Comparison of ENCODE assay signal across 10 mouse cellular contexts in genomic region chr1:120099483-120099882, GRCm38 (mm10). TPM values are rescaled to one million over a fixed set of nuclear protein-coding genes. Genes with fewer than 3 reads are reported as not detected.
A peak's percentile ranks its signal among the peaks of the same experiment; 100 is the strongest.
DNase-seq lines count a peak whose midpoint lies in the region; ATAC-seq and TF ChIP-seq lines count a peak whose summit lies in the region.
"Had no signal": no experiment of that assay in that cellular context is flagged by ENCODE, and none has a peak within 500 bp of the region (broad histone marks: within the 10 kb centered on the region; RNA-seq: fewer than 3 reads in every experiment).

No protein-coding gene starts in this region.

- 60% methylated on average over 6 of the region's 6 CpGs for WGBS in intestine, embryonic 15.5 days
- 64% methylated on average over 6 of the region's 6 CpGs for WGBS in intestine, postnatal 0 days
- 67% methylated on average over 6 of the region's 6 CpGs for WGBS in hindbrain, embryonic 13.5 days

- CTCF ChIA-PET in Patski (lab: Charles Lee) = interaction anchor here (0.7 to 2.2 kb wide), 3 partner anchors 36 to 67 kb away, joined by 3 to 11 read pairs (median 3); no protein-coding TSS in a partner anchor

- no peaks in the 10 kb centered on the region for H3K27me3 ChIP-seq in intestine, embryonic 15.5 days (replicated peaks)
- no peaks in the 10 kb centered on the region for H3K27me3 ChIP-seq in intestine, postnatal 0 days (replicated peaks; ENCODE audit: control insufficient read depth, insufficient read depth, low read length)
- H3K27me3 ChIP-seq in Patski = no peaks in the 10 kb centered on the region
- H3K27me3 ChIP-seq in hindbrain, embryonic 13.5 days = no peaks in the 10 kb centered on the region

- H3K9me3 ChIP-seq in intestine, embryonic 15.5 days = no peaks in the 10 kb centered on the region
- no peaks in the 10 kb centered on the region for H3K9me3 ChIP-seq in intestine, postnatal 0 days (ENCODE audit: control insufficient read depth)
- H3K9me3 ChIP-seq in hindbrain, embryonic 13.5 days = no peaks in the 10 kb centered on the region
- H3K9me3 ChIP-seq: G1E had no signal

- DNase-seq in 3134 (ENCODE audit: extremely low read depth, insufficient read length, low spot score) (peak; percentile 72), Patski (ENCODE audit: low read depth, low spot score) (peak; percentile 69)
- peak; percentile 50 for DNase-seq in lung, postnatal 10 days
- no peak for DNase-seq in layer of hippocampus, adult 8-10 months (ENCODE audit: low spot score in 2 of 2)
- DNase-seq: cerebellum, adult 11-12 months had no signal

- H3K36me3 ChIP-seq in intestine, embryonic 15.5 days = no peaks in the 10 kb centered on the region
- no peaks in the 10 kb centered on the region for H3K36me3 ChIP-seq in intestine, postnatal 0 days (ENCODE audit: control insufficient read depth, insufficient read depth)
- no peaks in the 10 kb centered on the region for H3K36me3 ChIP-seq in hindbrain, embryonic 13.5 days
- H3K36me3 ChIP-seq: G1E had no signal

- in situ Hi-C loops in Patski (cut with MboI; ENCODE audit: low pct_unique_long_range_greater_than_20kb) = loop anchor here (5.0 to 10.0 kb wide), 3 partner anchors 48 to 455 kb away; partner anchors contain the start of gene Tmem177

- H3K27ac ChIP-seq in intestine, embryonic 15.5 days = no peak overlapping the region
- H3K27ac ChIP-seq in intestine, postnatal 0 days (ENCODE audit: low read depth, low read length) = no peak overlapping the region
- no peak overlapping the region for H3K27ac ChIP-seq in hindbrain, embryonic 13.5 days

- ATAC-seq in intestine, embryonic 15.5 days = peak; percentile 22; the same call in 1 of the 2 replicates
- no peak for ATAC-seq in intestine, postnatal 0 days
- ATAC-seq in Patski = peak; percentile 92
- ATAC-seq in erythroblast, adult 5-6 weeks (replicated peaks; ENCODE audit: low FRiP score, poor library complexity, severe bottlenecking) = no peak
- no peak for ATAC-seq in hindbrain, embryonic 13.5 days (ENCODE audit: low FRiP score)

- H3K9ac ChIP-seq in intestine, embryonic 15.5 days = no peak overlapping the region
- no peak overlapping the region for H3K9ac ChIP-seq in intestine, postnatal 0 days (ENCODE audit: low read depth, low read length)
- no peak overlapping the region for H3K9ac ChIP-seq in hindbrain, embryonic 13.5 days

- H3K4me3 ChIP-seq in intestine, embryonic 15.5 days (replicated peaks) = no peak overlapping the region
- H3K4me3 ChIP-seq in intestine, postnatal 0 days (ENCODE audit: low read depth, low read length) = no peak overlapping the region
- no peak overlapping the region for H3K4me3 ChIP-seq in hindbrain, embryonic 13.5 days

- no peak overlapping the region for H3K4me2 ChIP-seq in intestine, embryonic 15.5 days (replicated peaks)
- H3K4me2 ChIP-seq in intestine, postnatal 0 days (replicated peaks; ENCODE audit: low read depth) = no peak overlapping the region
- no peak overlapping the region for H3K4me2 ChIP-seq in hindbrain, embryonic 13.5 days

- no peak for TF ChIP-seq CTCF in intestine, postnatal 0 days (IDR thresholded peaks at IDR 0.05; ENCODE audit: low read depth)
- TF ChIP-seq CTCF in Patski (IDR thresholded peaks at IDR 0.05) = no peak

- POLR2A ChIA-PET in Patski (lab: Charles Lee) = no interaction called here

- no peaks in the 10 kb centered on the region for H3K4me1 ChIP-seq in intestine, embryonic 15.5 days (replicated peaks)
- H3K4me1 ChIP-seq in intestine, postnatal 0 days (replicated peaks; ENCODE audit: control insufficient read depth, insufficient read depth, low read length) = 0 out of 2 replicates have a peak, but pooled peaks cover 2% of the 10 kb centered on the region
- no peaks in the 10 kb centered on the region for H3K4me1 ChIP-seq in hindbrain, embryonic 13.5 days (replicated peaks)

RNA-seq across cellular contexts. Expression of gene Dbi, which starts 21.4 kb away (rescaled TPM):
- 1,422 and 1,510 TPM in 2 replicates for polyA plus RNA-seq in intestine, embryonic 15.5 days (2015; fragmentation: Nextera tagmentation; extraction: Ambion mirVana)
- polyA plus RNA-seq in intestine, postnatal 0 days (2015; fragmentation: Nextera tagmentation; extraction: Ambion mirVana) = 3,066 and 3,164 TPM in 2 replicates
- polyA plus RNA-seq in Patski (2021) = 680 TPM
- total RNA-seq in erythroblast, adult 5-6 weeks (2015; ENCODE audit: low replicate concordance) = 59.9 and 82.1 TPM in 2 replicates
- 73.0 and 77.2 TPM in 2 replicates for total RNA-seq in erythroblast, adult 5-6 weeks (2017; ENCODE audit: low replicate concordance)
- 1,104 and 1,361 TPM in 2 replicates for polyA plus RNA-seq in hindbrain, embryonic 13.5 days (2015; fragmentation: Nextera tagmentation; extraction: Ambion mirVana)
- 100 to 1,000 TPM; 269 to 515 (median 389) TPM for total RNA-seq in layer of hippocampus, adult 8-10 months (2022)

RNA-seq across cellular contexts. Expression of gene 3110009E18Rik, which starts 21.5 kb away (rescaled TPM):
- 15.6 and 18.4 TPM in 2 replicates for polyA plus RNA-seq in intestine, embryonic 15.5 days (2015; fragmentation: Nextera tagmentation; extraction: Ambion mirVana)
- polyA plus RNA-seq in intestine, postnatal 0 days (2015; fragmentation: Nextera tagmentation; extraction: Ambion mirVana) = 8.2 and 8.7 TPM in 2 replicates
- polyA plus RNA-seq in Patski (2021) = 10.6 TPM
- 6.5 and 8.2 TPM in 2 replicates for total RNA-seq in erythroblast, adult 5-6 weeks (2015; ENCODE audit: low replicate concordance)
- total RNA-seq in erythroblast, adult 5-6 weeks (2017; ENCODE audit: low replicate concordance) = not detected in 2 replicates
- polyA plus RNA-seq in hindbrain, embryonic 13.5 days (2015; fragmentation: Nextera tagmentation; extraction: Ambion mirVana) = 20.1 and 21.6 TPM in 2 replicates
- 1 to 10 TPM; 6.2 to 8.1 (median 7.4) TPM for total RNA-seq in layer of hippocampus, adult 8-10 months (2022)

RNA-seq across cellular contexts. Expression of gene Tmem37, which starts 25.6 kb away (rescaled TPM):
- polyA plus RNA-seq in intestine, embryonic 15.5 days (2015; fragmentation: Nextera tagmentation; extraction: Ambion mirVana) = 51.3 and 66.1 TPM in 2 replicates
- 593 and 673 TPM in 2 replicates for polyA plus RNA-seq in intestine, postnatal 0 days (2015; fragmentation: Nextera tagmentation; extraction: Ambion mirVana)
- 59.6 TPM for polyA plus RNA-seq in Patski (2021)
- total RNA-seq in erythroblast, adult 5-6 weeks (2015; ENCODE audit: low replicate concordance) = 1.5 TPM in 1 of 2 replicates, not detected in the other
- not detected in 2 replicates for total RNA-seq in erythroblast, adult 5-6 weeks (2017; ENCODE audit: low replicate concordance)
- polyA plus RNA-seq in hindbrain, embryonic 13.5 days (2015; fragmentation: Nextera tagmentation; extraction: Ambion mirVana) = 7.9 and 8.0 TPM in 2 replicates
- total RNA-seq in layer of hippocampus, adult 8-10 months (2022) = 1 to 10 TPM; 1.1 to 3.3 (median 1.5) TPM
- polyA plus RNA-seq: G1E had no signal

Comparison
In these comparisons a context has a peak if more than half of its experiments do, and no peak if none do; other contexts are left out.
1. ATAC-seq: peak in intestine, embryonic 15.5 days (single experiment) and Patski (single experiment); none in intestine, postnatal 0 days (single experiment), erythroblast, adult 5-6 weeks (single experiment) and hindbrain, embryonic 13.5 days (single experiment).
2. DNase-seq: peak in 3134 (single experiment), Patski (single experiment) and lung, postnatal 10 days (single experiment); none in layer of hippocampus, adult 8-10 months (0 of 2).